Mouse (Mus musculus) hindbrain, embryonic 11.5 days (tissue): ENCODE measurements around the gene Gpr146. TPM values are rescaled to one million over a fixed set of nuclear protein-coding genes. Genes with fewer than 3 reads are reported as not detected.
A peak's percentile ranks its signal among the peaks of the same experiment; 100 is the strongest.

Source experiments
- ATAC-seq: fragments of 200-750 bp; cut with Nextera tagmentation; 2 replicates; pipeline ENCODE4 v1.8.0; 2017; ENCODE audit warnings: mild to moderate bottlenecking, moderate TSS enrichment, moderate library complexity; ENCODE audit not compliant: low FRiP score
- DNase-seq: peaks from one replicate; pipeline ENCODE4 v3.0.0-alpha.2; 2015; ENCODE audit warnings: low spot score
- H3K27ac ChIP-seq: fragments of 300-500 bp; sonication (generic); 2 replicates; pipeline ENCODE4 v1.5.1; 2014; ENCODE audit warnings: mild to moderate bottlenecking, low read depth, low read length
- H3K27me3 ChIP-seq: fragments of 300-500 bp; sonication (generic); 2 replicates; pipeline ENCODE4 v1.6.1; 2014; ENCODE audit warnings: mild to moderate bottlenecking, low read length, moderate library complexity, mixed read lengths; ENCODE audit not compliant: control insufficient read depth, insufficient read depth
- H3K36me3 ChIP-seq: fragments of 300-500 bp; sonication (generic); 2 replicates; pipeline ENCODE4 v1.6.1; 2014; ENCODE audit warnings: mild to moderate bottlenecking, low read length, moderate library complexity, mixed read lengths; ENCODE audit not compliant: control insufficient read depth, insufficient read depth
- H3K4me1 ChIP-seq: fragments of 300-500 bp; sonication (generic); replicated peaks from 2 replicates; pipeline ENCODE4 v1.6.1; 2014; ENCODE audit warnings: low read length, mixed read lengths; ENCODE audit not compliant: control insufficient read depth, insufficient read depth
- H3K4me2 ChIP-seq: fragments of 300-500 bp; sonication (generic); replicated peaks from 2 replicates; pipeline ENCODE4 v1.6.1; 2014; ENCODE audit warnings: mild to moderate bottlenecking, low read depth, low read length
- H3K4me3 ChIP-seq: fragments of 300-500 bp; sonication (generic); 2 replicates; pipeline ENCODE4 v1.5.1; 2014; ENCODE audit warnings: low read depth, low read length
- H3K9ac ChIP-seq: fragments of 300-500 bp; sonication (generic); 2 replicates; pipeline ENCODE4 v1.6.1; 2014; ENCODE audit warnings: low read depth, low read length
- H3K9me3 ChIP-seq: fragments of 300-500 bp; sonication (generic); 2 replicates; pipeline ENCODE4 v1.6.1; 2016; ENCODE audit warnings: low read length; ENCODE audit not compliant: control insufficient read depth
- WGBS: fragments of 180-500 bp; shearing (Covaris S2); extraction: QIAGEN DNeasy Blood & Tissue Kit; methylation state at CpG from one replicate; pipeline ENCODE4 v1.1.7; 2014; 5-methylcytosine and 5-hydroxymethylcytosine counted together
- polyA plus RNA-seq: library from polyadenylated mRNA; unstranded; fragments of >200 nt; fragmentation: Nextera tagmentation; extraction: Ambion mirVana; gene quantifications from 2 replicates; pipeline ENCODE4 v1.2.1, GENCODE M21; 2014

Gpr146 gene
- polyA plus RNA-seq, 1 experiment from 2014 or later, result 1.8 TPM

GRCm38 (mm10) chr5:139373126-139373525, 4.4 kb upstream of the Gpr146 start:
- no peak for DNase-seq
- no peak for ATAC-seq
- WGBS, result 77% methylated on average over 3 of the region's 3 CpGs
- peaks cover 4% of the 10 kb centered on the region; the same call in 1 of the 2 replicates for H3K4me1 ChIP-seq
- H3K27ac ChIP-seq, result no peak overlapping the region
- H3K27me3 ChIP-seq, result no peaks in the 10 kb centered on the region
- H3K4me2 ChIP-seq, result no peak overlapping the region
- no peaks in the 10 kb centered on the region for H3K36me3 ChIP-seq
- H3K9me3 ChIP-seq, result no peaks in the 10 kb centered on the region
- H3K9ac ChIP-seq, result no peak overlapping the region
- no peak overlapping the region for H3K4me3 ChIP-seq

GRCm38 (mm10) chr5:139373889-139374444, 3.5 kb upstream of the Gpr146 start:
- Histone ChIP-seq H3K4me1 (peaks cover 4% of the 10 kb centered on the region; the same call in 1 of the 2 replicates), H3K27me3 (no peaks in the 10 kb centered on the region), H3K9ac (no peak overlapping the region), H3K36me3 (no peaks in the 10 kb centered on the region), H3K4me2 (no peak overlapping the region), H3K27ac (no peak overlapping the region), H3K4me3 (no peak overlapping the region), H3K9me3 (no peaks in the 10 kb centered on the region)
- WGBS, result 84% methylated on average over 6 of the region's 6 CpGs
- ATAC-seq (no peak), DNase-seq (no peak)

DNA sequence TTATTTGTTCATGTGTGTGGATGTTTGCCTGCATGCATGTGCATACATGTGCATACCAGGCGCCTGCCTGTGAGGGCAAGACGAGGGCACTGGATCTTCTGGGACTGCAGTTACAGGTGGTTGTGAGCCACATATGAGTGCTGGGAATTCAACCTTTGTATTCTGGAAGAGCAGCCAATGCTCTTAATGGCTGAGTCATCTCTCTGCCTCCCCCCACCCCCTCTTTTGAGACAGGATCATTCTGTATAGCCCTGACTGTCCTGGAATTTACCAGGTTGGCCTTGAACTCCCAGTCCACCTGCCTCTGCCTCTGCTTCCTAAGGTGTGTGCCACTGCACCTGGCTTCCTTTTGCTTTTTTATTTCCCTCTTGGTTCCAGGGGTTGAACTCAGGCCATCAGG, 2.7 kb upstream of the Gpr146 start:
- no peak for ATAC-seq
- 81% methylated on average over 2 of the region's 2 CpGs for WGBS
- H3K27me3 ChIP-seq, result no peaks in the 10 kb centered on the region
- H3K4me3 ChIP-seq, result no peak overlapping the region
- no peak for DNase-seq
- no peaks in the 10 kb centered on the region for H3K36me3 ChIP-seq
- no peak overlapping the region for H3K4me2 ChIP-seq
- H3K4me1 ChIP-seq, result peaks cover 4% of the 10 kb centered on the region; the same call in 1 of the 2 replicates
- no peaks in the 10 kb centered on the region for H3K9me3 ChIP-seq
- no peak overlapping the region for H3K27ac ChIP-seq
- no peak overlapping the region for H3K9ac ChIP-seq

GRCm38 (mm10) chr5:139378271-139378556, 717 bp downstream of the Gpr146 start:
- WGBS, result 94% methylated on average over 7 of the region's 7 CpGs
- Histone ChIP-seq H3K27ac (no peak overlapping the region), H3K27me3 (no peaks in the 10 kb centered on the region), H3K9me3 (no peaks in the 10 kb centered on the region), H3K4me1 (no peaks in the 10 kb centered on the region; the same call in 1 of the 2 replicates), H3K36me3 (no peaks in the 10 kb centered on the region), H3K4me3 (no peak overlapping the region), H3K4me2 (no peak overlapping the region), H3K9ac (no peak overlapping the region)
- DNase-seq (no peak), ATAC-seq (no peak)

DNA sequence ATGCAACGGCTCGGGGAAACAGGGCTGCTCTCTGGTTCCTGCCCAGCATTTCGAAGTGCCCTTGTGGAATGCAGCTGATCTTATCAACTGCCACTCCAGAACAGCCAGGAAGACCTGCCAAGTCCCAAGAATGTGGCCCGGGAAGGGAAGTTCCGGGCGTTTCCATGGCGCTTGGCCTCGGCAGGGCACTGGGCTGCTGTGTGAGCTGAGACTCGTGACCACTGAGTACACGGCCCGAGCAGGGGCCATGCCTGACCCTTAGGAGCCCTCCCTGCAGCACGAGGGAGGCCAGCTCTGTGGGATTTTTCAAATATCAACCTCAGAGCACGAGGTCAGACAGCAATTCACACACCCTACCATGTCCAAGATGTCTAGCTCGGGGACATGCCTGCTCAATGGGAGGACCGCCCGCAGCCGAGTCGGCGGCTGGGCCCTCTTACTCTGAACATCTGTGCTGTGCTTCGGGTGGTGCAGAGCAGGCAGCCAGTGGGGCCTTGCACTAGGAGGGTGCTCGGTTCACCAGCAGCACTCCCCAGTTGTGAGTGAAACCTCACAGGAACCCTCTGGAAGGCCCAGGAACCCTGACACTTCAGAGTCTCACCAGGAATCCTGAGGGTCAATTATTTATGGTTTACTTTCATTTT, 1.6 kb downstream of the Gpr146 start:
- H3K9me3 ChIP-seq, result no peaks in the 10 kb centered on the region
- no peak for ATAC-seq
- no peak overlapping the region for H3K4me3 ChIP-seq
- 52% methylated on average over 21 of the region's 21 CpGs for WGBS
- no peak overlapping the region for H3K9ac ChIP-seq
- no peak overlapping the region for H3K4me2 ChIP-seq
- no peaks in the 10 kb centered on the region for H3K36me3 ChIP-seq
- no peaks in the 10 kb centered on the region; the same call in 1 of the 2 replicates for H3K4me1 ChIP-seq
- H3K27me3 ChIP-seq, result no peaks in the 10 kb centered on the region
- H3K27ac ChIP-seq, result no peak overlapping the region; the same call in 1 of the 2 replicates
- peak; percentile 26 for DNase-seq

DNA sequence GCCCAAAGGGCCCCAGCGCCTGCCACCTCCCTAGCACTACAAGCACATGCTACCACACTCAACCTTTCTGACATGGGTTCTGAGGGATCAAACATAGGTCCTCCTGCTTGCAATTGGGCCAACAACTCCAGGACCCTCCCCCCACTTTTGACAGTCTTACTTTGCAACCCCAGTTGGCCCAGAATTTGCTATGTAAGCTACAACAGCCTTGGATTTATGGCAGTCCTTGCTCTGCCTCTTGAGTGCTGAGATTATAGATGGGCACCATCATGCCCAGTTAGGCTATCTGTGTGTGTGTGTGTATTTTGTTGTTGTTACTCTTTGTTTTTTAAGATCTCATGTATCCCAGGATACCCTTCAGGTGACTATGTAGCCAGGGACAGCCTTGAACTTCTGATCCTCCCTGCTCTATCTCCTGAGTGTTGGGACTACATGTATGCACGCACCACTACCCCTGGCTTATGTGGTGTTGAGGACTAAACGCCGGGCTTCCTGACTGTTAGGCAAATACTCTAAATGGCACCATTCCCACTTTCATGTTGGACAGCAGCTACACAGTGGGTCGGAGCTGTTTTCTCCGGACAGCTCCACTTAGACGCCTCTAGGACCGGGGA, 2.4 kb downstream of the Gpr146 start:
- peak overlapping the region; percentile 65; the same call in 1 of the 2 replicates for H3K4me3 ChIP-seq
- DNase-seq (no peak), ATAC-seq (no peak; the same call in 1 of the 2 replicates)
- H3K36me3 ChIP-seq, result no peaks in the 10 kb centered on the region
- 27% methylated on average over 8 of the region's 8 CpGs for WGBS
- H3K4me2 ChIP-seq, result peak overlapping the region; percentile 93
- H3K4me1 ChIP-seq, result no peaks in the 10 kb centered on the region; the same call in 1 of the 2 replicates
- no peaks in the 10 kb centered on the region for H3K27me3 ChIP-seq
- peak overlapping the region; percentile 5 for H3K27ac ChIP-seq
- H3K9ac ChIP-seq, result no peak overlapping the region
- no peaks in the 10 kb centered on the region for H3K9me3 ChIP-seq

DNA sequence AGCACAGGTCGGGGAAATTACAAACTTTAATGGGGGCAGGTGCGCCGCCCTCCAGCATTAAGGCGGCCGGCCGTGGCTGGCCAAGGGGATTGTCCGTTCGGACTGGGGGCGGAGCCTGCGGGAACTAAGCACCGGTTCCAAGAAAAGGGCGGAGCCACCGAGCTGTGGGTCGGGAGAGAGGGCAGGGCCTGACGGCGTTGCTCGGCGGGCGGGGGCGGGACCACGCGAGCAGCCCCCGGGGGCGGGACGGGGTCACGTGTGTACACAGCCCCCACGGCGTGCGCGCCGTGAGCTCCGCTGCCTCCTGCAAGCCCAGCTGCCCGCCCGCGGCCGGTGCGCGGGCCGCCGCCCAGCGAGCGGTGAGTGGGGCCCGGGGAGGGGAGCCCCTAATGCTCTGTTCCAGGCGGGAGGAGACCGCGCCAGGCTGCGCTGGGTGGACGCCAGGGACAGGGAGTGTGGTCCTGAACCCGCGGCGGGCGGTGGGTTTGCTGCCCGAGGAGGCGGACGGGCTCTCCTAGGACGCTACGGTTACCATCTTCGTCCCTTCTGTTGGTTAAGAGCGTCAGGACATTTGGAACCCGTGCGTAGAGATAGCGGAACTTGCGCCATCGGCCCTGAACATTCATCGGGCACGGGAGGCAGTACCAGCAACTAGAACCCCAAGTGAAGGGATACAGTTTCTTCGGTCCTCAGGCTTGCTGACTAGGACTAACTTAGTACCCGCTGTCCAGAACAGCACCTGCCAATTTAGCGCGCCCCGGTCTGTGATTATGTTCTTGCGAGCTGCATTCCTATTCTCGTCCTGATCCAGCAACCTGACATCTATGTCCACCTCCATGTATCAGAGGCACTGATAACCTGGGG, 3.1 kb downstream of the Gpr146 start:
- H3K36me3 ChIP-seq, result no peaks in the 10 kb centered on the region
- H3K4me2 ChIP-seq, result peak overlapping the region; percentile 93
- DNase-seq (peak; percentile 87), ATAC-seq (peak; percentile 85)
- no peaks in the 10 kb centered on the region; the same call in 1 of the 2 replicates for H3K4me1 ChIP-seq
- H3K27ac ChIP-seq, result peak overlapping the region; percentile 5
- H3K27me3 ChIP-seq, result no peaks in the 10 kb centered on the region
- peak overlapping the region; percentile 65 for H3K4me3 ChIP-seq
- WGBS, result 1% methylated on average over 71 of the region's 73 CpGs
- no peaks in the 10 kb centered on the region for H3K9me3 ChIP-seq
- peak overlapping the region; percentile 64 for H3K9ac ChIP-seq

DNA sequence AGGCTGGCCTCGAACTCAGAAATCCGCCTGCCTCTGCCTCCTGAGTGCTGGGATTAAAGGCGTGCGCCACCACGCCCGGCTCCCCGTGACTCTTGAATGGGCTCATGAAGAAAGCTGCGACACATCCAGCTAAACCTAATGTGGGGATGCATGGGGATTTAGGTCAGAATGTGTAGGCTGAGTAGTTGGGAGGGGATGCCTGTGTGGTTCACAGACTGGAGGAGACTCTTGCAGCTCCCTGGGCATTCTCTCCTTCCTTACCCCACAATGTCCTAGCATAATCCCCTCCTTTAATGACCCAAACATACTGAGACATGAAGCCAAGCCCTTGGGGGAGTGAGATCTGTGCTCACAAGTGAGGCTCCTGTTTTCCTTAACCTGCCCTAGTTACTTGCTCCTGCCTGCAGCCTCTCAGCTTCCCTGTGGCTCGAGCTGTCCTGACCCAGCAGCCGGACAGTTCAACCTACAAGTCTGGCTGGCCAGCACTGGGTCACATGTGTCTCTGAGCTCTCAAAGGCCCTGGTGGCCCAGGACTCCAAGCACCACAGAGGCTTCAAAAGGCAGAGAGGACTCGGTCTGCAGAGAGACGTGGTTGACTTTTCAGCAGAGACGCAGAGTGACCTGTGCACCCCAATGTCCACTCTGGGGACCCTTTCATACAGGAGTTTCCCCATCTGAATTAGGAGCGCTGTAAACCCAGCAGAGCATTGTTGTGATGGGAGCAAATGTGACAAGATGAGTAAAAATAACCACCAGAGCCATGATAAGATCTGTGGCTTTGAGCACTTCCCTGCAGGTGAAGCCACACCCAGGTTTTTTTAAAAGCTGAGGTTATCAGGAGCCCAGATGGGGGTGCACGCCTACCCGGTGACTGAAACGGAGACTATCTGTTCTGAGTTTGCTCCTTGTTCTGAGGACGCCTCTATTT, 4.4 kb downstream of the Gpr146 start:
- ATAC-seq (no peak), DNase-seq (no peak)
- no peak overlapping the region for H3K4me3 ChIP-seq
- H3K4me1 ChIP-seq, result no peaks in the 10 kb centered on the region; the same call in 1 of the 2 replicates
- WGBS, result 83% methylated on average over 18 of the region's 18 CpGs
- no peaks in the 10 kb centered on the region for H3K9me3 ChIP-seq
- no peaks in the 10 kb centered on the region for H3K27me3 ChIP-seq
- H3K4me2 ChIP-seq, result no peak overlapping the region
- no peak overlapping the region for H3K9ac ChIP-seq
- no peak overlapping the region for H3K27ac ChIP-seq
- no peaks in the 10 kb centered on the region for H3K36me3 ChIP-seq
